Mouse (Mus musculus) liver, embryonic 13.5 days (tissue): ENCODE results near the gene Rhoq. TPM values are rescaled to one million over a fixed set of nuclear protein-coding genes. Genes with fewer than 3 reads are reported as not detected.

ENCODE experiments used
- ATAC-seq: fragments of 200-750 bp; cut with Nextera tagmentation; 2 replicates; pipeline ENCODE4 v1.8.0; 2017; ENCODE audit warnings: low read depth, mild to moderate bottlenecking, moderate number of reproducible peaks, moderate library complexity
- DNase-seq: peaks from one replicate; pipeline ENCODE4 v3.0.0; 2022
- H3K27ac ChIP-seq: fragments of 300-500 bp; sonication (generic); 2 replicates; pipeline ENCODE4 v1.5.1; 2015; ENCODE audit warnings: moderate library complexity, mild to moderate bottlenecking, inconsistent platforms
- H3K27me3 ChIP-seq: fragments of 300-500 bp; sonication (generic); 2 replicates; pipeline ENCODE4 v1.6.1; 2015; ENCODE audit warnings: mild to moderate bottlenecking, inconsistent platforms
- H3K36me3 ChIP-seq: fragments of 300-500 bp; sonication (generic); 2 replicates; pipeline ENCODE4 v1.6.1; 2015; ENCODE audit warnings: mild to moderate bottlenecking, inconsistent platforms
- H3K4me1 ChIP-seq: fragments of 300-500 bp; sonication (generic); replicated peaks from 2 replicates; pipeline ENCODE4 v1.6.1; 2015; ENCODE audit warnings: inconsistent platforms
- H3K4me2 ChIP-seq: fragments of 300-500 bp; sonication (generic); 2 replicates; pipeline ENCODE4 v1.6.1; 2015; ENCODE audit warnings: inconsistent platforms, mild to moderate bottlenecking, moderate library complexity
- H3K4me3 ChIP-seq: fragments of 300-500 bp; sonication (generic); replicated peaks from 2 replicates; pipeline ENCODE4 v1.5.1; 2015; ENCODE audit warnings: mild to moderate bottlenecking, inconsistent platforms
- H3K9ac ChIP-seq: fragments of 300-500 bp; sonication (generic); 2 replicates; pipeline ENCODE4 v1.6.1; 2015; ENCODE audit warnings: mild to moderate bottlenecking, inconsistent platforms
- H3K9me3 ChIP-seq: fragments of 300-500 bp; sonication (generic); replicated peaks from 2 replicates; pipeline ENCODE4 v1.6.1; 2016; ENCODE audit warnings: inconsistent platforms
- WGBS: fragments of 180-500 bp; shearing (Covaris S2); methylation state at CpG from one replicate; pipeline ENCODE4 v1.1.7; 2015; ENCODE audit not compliant: insufficient replicate concordance; 5-methylcytosine and 5-hydroxymethylcytosine counted together
- polyA plus RNA-seq: library from polyadenylated mRNA; unstranded; fragments of >200 nt; fragmentation: Nextera tagmentation; extraction: Ambion mirVana; gene quantifications from 2 replicates; pipeline ENCODE4 v1.2.1, GENCODE M21; 2015

The Rhoq gene
- polyA plus RNA-seq: 1.4 and 1.6 TPM in 2 replicates

- DNase-seq (peak; percentile 49), ATAC-seq (peak; percentile 81)
- H3K4me3 ChIP-seq: peak within 1 kb of the TSS; percentile 69
- WGBS: under 1% methylated on average over 55 of the region's 86 CpGs
- peak within 1 kb of the TSS; percentile 82 for H3K4me2 ChIP-seq
- peak within 1 kb of the TSS; percentile 73 for H3K9ac ChIP-seq
- H3K9me3 ChIP-seq: no peaks in the 10 kb centered on the region
- peaks cover 23% of the 10 kb centered on the region for H3K4me1 ChIP-seq
- H3K27ac ChIP-seq: no peak within 1 kb of the TSS
- peaks cover 52% of the 10 kb centered on the region for H3K27me3 ChIP-seq
- H3K36me3 ChIP-seq: no peaks in the 10 kb centered on the region
Observed at GRCm38 (mm10) chr17:86962894-86963585, at the start of gene Rhoq. Rhoq (plus strand) TSS chr17:86963082.

DNA sequence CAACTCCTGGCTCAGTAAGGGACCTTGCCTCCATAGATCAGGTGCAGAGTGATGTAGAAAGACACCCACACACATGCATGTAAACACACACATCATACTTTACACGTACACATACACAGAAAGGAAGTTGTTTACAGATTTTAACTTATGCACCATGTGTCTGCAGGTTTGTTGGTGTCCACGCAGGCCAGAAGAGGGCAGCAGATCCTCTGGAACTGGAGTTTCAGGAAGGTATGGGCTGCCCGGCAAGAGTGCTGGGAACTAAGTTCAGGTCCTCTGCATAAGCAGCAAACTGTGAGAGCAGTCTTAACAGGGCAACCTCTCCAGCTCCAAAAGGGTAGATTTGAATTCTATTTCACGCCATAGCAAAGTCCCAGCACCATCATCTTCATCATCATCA, 47.3 kb upstream of the Rhoq start:
- Histone ChIP-seq H3K27me3 (no peaks in the 10 kb centered on the region), H3K4me3 (no peak overlapping the region), H3K9me3 (no peaks in the 10 kb centered on the region), H3K9ac (no peak overlapping the region), H3K4me2 (no peak overlapping the region), H3K36me3 (no peaks in the 10 kb centered on the region), H3K27ac (no peak overlapping the region), H3K4me1 (peaks cover 7% of the 10 kb centered on the region; the same call in 1 of the 2 replicates)
- ATAC-seq (no peak), DNase-seq (no peak)
- 56% methylated on average over 4 of the region's 4 CpGs for WGBS

DNA sequence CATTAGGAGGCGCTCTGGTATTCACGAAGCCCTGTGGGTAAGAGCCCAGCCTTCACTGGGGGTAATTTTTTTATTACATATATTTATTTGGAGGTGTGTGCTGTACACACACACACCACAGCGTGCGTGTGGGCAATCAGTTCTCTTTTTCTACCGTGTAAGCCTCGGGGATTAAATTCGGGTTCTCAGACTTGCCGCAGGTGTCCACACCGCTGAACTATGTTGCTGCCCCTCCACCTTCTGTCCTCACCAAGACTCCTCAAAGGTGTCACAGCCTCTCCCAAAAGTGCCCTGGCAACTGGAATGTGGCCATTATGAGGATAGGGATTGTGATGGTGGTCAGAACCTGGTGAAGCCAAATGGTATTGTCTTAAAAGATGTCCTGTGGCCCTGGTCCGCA, 45.8 kb upstream of the Rhoq start, which contains the start of gene Tmem247:
TSS of gene Tmem247 (plus strand) at position 301 of the 400 bp plus-strand sequence.
- 0 out of 2 replicates have a peak, but pooled peaks cover under 1% of the 10 kb centered on the region for H3K4me1 ChIP-seq
- DNase-seq (no peak), ATAC-seq (no peak)
- no peaks in the 10 kb centered on the region for H3K27me3 ChIP-seq
- H3K36me3 ChIP-seq: no peaks in the 10 kb centered on the region
- H3K9ac ChIP-seq: no peak within 1 kb of the TSS
- no peak within 1 kb of the TSS for H3K4me2 ChIP-seq
- no peaks in the 10 kb centered on the region for H3K9me3 ChIP-seq
- H3K27ac ChIP-seq: no peak within 1 kb of the TSS
- no peak within 1 kb of the TSS for H3K4me3 ChIP-seq
- WGBS: 79% methylated on average over 10 of the region's 10 CpGs

- H3K27ac ChIP-seq: no peak overlapping the region
- H3K9me3 ChIP-seq: no peaks in the 10 kb centered on the region
- no peaks in the 10 kb centered on the region for H3K36me3 ChIP-seq
- H3K27me3 ChIP-seq: no peaks in the 10 kb centered on the region
- no peak overlapping the region for H3K9ac ChIP-seq
- WGBS: 40% methylated on average over 6 of the region's 6 CpGs
- no peak overlapping the region for H3K4me3 ChIP-seq
- DNase-seq (no peak), ATAC-seq (no peak)
- no peaks in the 10 kb centered on the region for H3K4me1 ChIP-seq
- H3K4me2 ChIP-seq: no peak overlapping the region
Observed at GRCm38 (mm10) chr17:86918786-86919185, 44.1 kb upstream of the Rhoq start.

GRCm38 (mm10) chr17:86919729-86920128, 43.2 kb upstream of the Rhoq start:
- DNase-seq (no peak), ATAC-seq (no peak)
- no peaks in the 10 kb centered on the region for H3K27me3 ChIP-seq
- no peaks in the 10 kb centered on the region for H3K9me3 ChIP-seq
- H3K4me2 ChIP-seq: no peak overlapping the region
- no peak overlapping the region for H3K4me3 ChIP-seq
- no peaks in the 10 kb centered on the region for H3K4me1 ChIP-seq
- 63% methylated on average over 11 of the region's 11 CpGs for WGBS
- no peak overlapping the region for H3K27ac ChIP-seq
- no peak overlapping the region for H3K9ac ChIP-seq
- no peaks in the 10 kb centered on the region for H3K36me3 ChIP-seq

DNA sequence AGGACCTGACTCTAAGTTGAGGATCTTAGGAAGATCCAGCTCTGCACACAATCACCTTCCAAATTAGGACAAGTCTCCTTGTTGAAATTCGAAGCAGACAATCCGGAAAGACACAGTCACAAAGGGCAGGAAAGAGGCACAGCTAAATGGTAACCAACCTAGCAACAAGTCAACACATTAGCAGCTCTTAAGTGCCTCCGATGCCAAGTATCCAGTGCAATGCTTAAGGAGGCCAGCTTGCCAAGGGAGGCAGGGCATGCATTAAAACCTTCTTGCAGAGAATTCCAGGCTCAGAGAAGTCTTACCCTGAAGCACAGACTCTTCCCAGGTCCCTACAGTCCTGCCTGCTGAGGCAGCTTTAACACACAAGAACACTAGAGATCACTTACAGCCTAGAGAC, 38.2 kb upstream of the Rhoq start:
- H3K27me3 ChIP-seq: no peaks in the 10 kb centered on the region
- no peak overlapping the region for H3K9ac ChIP-seq
- ATAC-seq (no peak), DNase-seq (no peak)
- no peak overlapping the region for H3K4me2 ChIP-seq
- WGBS: 81% methylated on average over 3 of the region's 3 CpGs
- H3K36me3 ChIP-seq: no peaks in the 10 kb centered on the region
- H3K9me3 ChIP-seq: no peaks in the 10 kb centered on the region
- H3K4me1 ChIP-seq: no peaks in the 10 kb centered on the region
- no peak overlapping the region for H3K4me3 ChIP-seq
- no peak overlapping the region for H3K27ac ChIP-seq

DNA sequence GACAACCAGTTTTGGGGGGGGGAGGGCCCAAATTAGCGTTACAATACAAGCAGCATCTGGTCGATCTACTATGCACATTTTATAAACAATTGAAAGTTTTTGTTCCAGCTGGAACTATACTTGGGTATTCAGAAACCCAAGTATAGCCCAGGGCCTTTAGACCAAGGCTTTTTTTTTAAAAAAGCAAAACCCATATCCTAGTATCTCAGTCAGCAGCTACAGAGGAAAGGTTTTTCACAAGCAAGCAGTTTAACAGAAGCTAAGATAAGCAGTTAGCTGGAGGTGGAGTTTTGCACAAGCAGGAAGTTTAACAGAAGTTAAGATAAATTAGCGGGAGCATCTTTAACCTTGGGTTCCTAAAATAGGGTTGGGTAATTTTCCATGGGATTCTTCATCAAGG, 36.0 kb upstream of the Rhoq start:
- DNase-seq (no peak), ATAC-seq (no peak)
- no peaks in the 10 kb centered on the region for H3K36me3 ChIP-seq
- no peaks in the 10 kb centered on the region for H3K4me1 ChIP-seq
- WGBS: 61% methylated on average over 3 of the region's 3 CpGs
- H3K27me3 ChIP-seq: no peaks in the 10 kb centered on the region
- H3K9ac ChIP-seq: no peak overlapping the region
- H3K27ac ChIP-seq: no peak overlapping the region
- no peak overlapping the region for H3K4me3 ChIP-seq
- no peaks in the 10 kb centered on the region for H3K9me3 ChIP-seq
- H3K4me2 ChIP-seq: no peak overlapping the region

- Histone ChIP-seq H3K9me3 (no peaks in the 10 kb centered on the region), H3K36me3 (no peaks in the 10 kb centered on the region), H3K4me1 (no peaks in the 10 kb centered on the region), H3K9ac (no peak overlapping the region), H3K4me2 (no peak overlapping the region), H3K4me3 (no peak overlapping the region), H3K27me3 (0 out of 2 replicates have a peak, but pooled peaks cover 3% of the 10 kb centered on the region), H3K27ac (no peak overlapping the region)
- WGBS: 53% methylated on average over 6 of the region's 6 CpGs
- ATAC-seq (no peak), DNase-seq (no peak)
Observed at GRCm38 (mm10) chr17:86929355-86929754, 33.5 kb upstream of the Rhoq start.

GRCm38 (mm10) chr17:86929981-86930380, 32.9 kb upstream of the Rhoq start:
- H3K27me3 ChIP-seq: 0 out of 2 replicates have a peak, but pooled peaks cover 3% of the 10 kb centered on the region
- no peak overlapping the region for H3K27ac ChIP-seq
- H3K4me3 ChIP-seq: no peak overlapping the region
- H3K4me2 ChIP-seq: no peak overlapping the region
- H3K9ac ChIP-seq: no peak overlapping the region
- ATAC-seq (no peak), DNase-seq (no peak)
- no peaks in the 10 kb centered on the region for H3K36me3 ChIP-seq
- no peaks in the 10 kb centered on the region for H3K4me1 ChIP-seq
- no peaks in the 10 kb centered on the region for H3K9me3 ChIP-seq

DNA sequence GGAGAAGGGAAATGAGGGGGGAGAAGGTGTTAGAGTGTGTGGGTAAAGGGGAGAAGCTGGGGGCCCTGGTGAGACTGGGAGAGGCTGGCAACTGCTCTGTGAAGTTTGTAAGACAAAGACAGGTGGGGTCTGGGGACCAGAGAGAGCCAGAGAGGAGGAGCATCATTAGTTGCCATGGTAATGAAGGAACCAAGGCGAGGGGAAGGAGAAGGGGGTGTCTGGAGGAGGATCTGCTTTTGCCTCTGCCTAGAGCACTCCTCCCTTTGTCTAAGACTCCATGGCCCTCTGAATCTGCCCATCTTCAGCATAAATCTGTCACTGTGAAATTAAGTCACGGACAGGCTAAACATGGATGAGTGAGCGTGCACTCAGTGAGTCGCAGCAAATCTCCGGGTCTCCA, 30.0 kb upstream of the Rhoq start:
- no peak overlapping the region for H3K4me3 ChIP-seq
- DNase-seq (no peak), ATAC-seq (no peak)
- H3K27me3 ChIP-seq: peaks cover 22% of the 10 kb centered on the region
- 0 out of 2 replicates have a peak, but pooled peaks cover 3% of the 10 kb centered on the region for H3K4me1 ChIP-seq
- H3K27ac ChIP-seq: no peak overlapping the region
- H3K9ac ChIP-seq: no peak overlapping the region
- H3K9me3 ChIP-seq: no peaks in the 10 kb centered on the region
- H3K4me2 ChIP-seq: no peak overlapping the region
- 43% methylated on average over 5 of the region's 5 CpGs for WGBS
- H3K36me3 ChIP-seq: no peaks in the 10 kb centered on the region

DNA sequence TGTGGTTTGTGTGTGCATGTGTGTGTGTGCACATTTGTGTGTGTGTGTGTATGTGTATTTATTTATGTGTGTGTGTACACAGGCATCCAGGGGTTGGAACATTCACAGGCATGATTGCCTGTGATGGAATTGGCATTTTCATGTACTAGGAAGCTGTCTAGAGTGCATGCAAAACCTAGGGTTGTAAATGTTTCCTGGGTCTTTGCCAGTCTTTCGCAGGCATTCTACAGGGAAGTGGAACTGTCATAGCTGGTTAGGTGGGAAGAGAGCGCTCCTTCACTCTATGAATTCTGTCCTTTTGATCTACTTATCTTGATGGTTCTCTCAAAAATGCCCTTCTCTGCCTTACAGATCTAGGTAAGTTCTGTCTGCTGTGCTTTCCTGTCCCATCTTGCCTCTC, 25.8 kb upstream of the Rhoq start:
- ATAC-seq: no peak
- H3K4me2 ChIP-seq: no peak overlapping the region
- H3K4me1 ChIP-seq: 0 out of 2 replicates have a peak, but pooled peaks cover 3% of the 10 kb centered on the region
- H3K9ac ChIP-seq: no peak overlapping the region
- no peak for DNase-seq
- no peaks in the 10 kb centered on the region for H3K36me3 ChIP-seq
- no peak overlapping the region for H3K4me3 ChIP-seq
- 61% methylated on average over 2 of the region's 2 CpGs for WGBS
- no peak overlapping the region for H3K27ac ChIP-seq
- peaks cover 32% of the 10 kb centered on the region for H3K27me3 ChIP-seq
- H3K9me3 ChIP-seq: no peaks in the 10 kb centered on the region
